Mouse (Mus musculus): ENCODE data around the gene Nol9.

- TF ChIP-seq CTCF (IDR thresholded peaks at IDR 0.05; ENCODE audit: low read depth, low read length): no peak
- no peak for TF ChIP-seq POLR2A (IDR thresholded peaks at IDR 0.05; ENCODE audit: extremely low read depth, insufficient read depth, low read length)
These were observed 33.0 kb downstream of the Nol9 start, which contains the start of gene Plekhg5 for GRCm38 (mm10) chr4:152072121-152072601.
